Mouse (Mus musculus) heart, embryonic 10.5 days (tissue): ENCODE results near the gene Wnt1. TPM values are rescaled to one million over a fixed set of nuclear protein-coding genes. Genes with fewer than 3 reads are reported as not detected.
A peak's percentile ranks its signal among the peaks of the same experiment; 100 is the strongest.
"Not testable (repeated sequence)": the region's sequence is repeated elsewhere in the genome, so short reads cannot be mapped to it uniquely, and the experiment has no call there.

Experiments
- DNase-seq: peaks from one replicate; pipeline ENCODE4 v3.0.0-alpha.2; 2017; ENCODE audit warnings: low spot score
- H3K27ac ChIP-seq: fragments of 300-500 bp; sonication (generic); 2 replicates; pipeline ENCODE4 v1.5.1; 2016; ENCODE audit warnings: mild to moderate bottlenecking
- H3K27me3 ChIP-seq: fragments of 300-500 bp; sonication (generic); 2 replicates; pipeline ENCODE4 v1.6.1; 2016; ENCODE audit warnings: mild to moderate bottlenecking; ENCODE audit not compliant: poor library complexity, insufficient read depth, severe bottlenecking
- H3K36me3 ChIP-seq: fragments of 300-500 bp; sonication (generic); 2 replicates; pipeline ENCODE4 v1.6.1; 2016; ENCODE audit warnings: mild to moderate bottlenecking, moderate library complexity
- H3K4me1 ChIP-seq: fragments of 300-500 bp; sonication (generic); 2 replicates; pipeline ENCODE4 v1.6.1; 2016; ENCODE audit warnings: mild to moderate bottlenecking
- H3K4me3 ChIP-seq: fragments of 300-500 bp; sonication (generic); 2 replicates; pipeline ENCODE4 v1.5.1; 2016; ENCODE audit warnings: mild to moderate bottlenecking, moderate library complexity
- H3K9me3 ChIP-seq: fragments of 300-500 bp; sonication (generic); 2 replicates; pipeline ENCODE4 v1.6.1; 2016; ENCODE audit warnings: mild to moderate bottlenecking, moderate library complexity
- WGBS: fragments of 180-500 bp; shearing (Covaris S2); methylation state at CpG from one replicate; pipeline ENCODE4 v1.1.7; 2016; 5-methylcytosine and 5-hydroxymethylcytosine counted together
- polyA plus RNA-seq: library from polyadenylated mRNA; unstranded; fragments of >200 nt; fragmentation: Nextera tagmentation; extraction: Ambion mirVana; gene quantifications from 2 replicates; pipeline ENCODE4 v1.2.1, GENCODE M21; 2016

The Wnt1 gene
- not detected in 2 replicates for polyA plus RNA-seq

- no peak within 1 kb of the TSS for H3K27ac ChIP-seq
- H3K27me3 ChIP-seq, result peaks cover 100% of the 10 kb centered on the region
- peaks cover 39% of the 10 kb centered on the region for H3K4me1 ChIP-seq
- WGBS, result 4% methylated on average over 51 of the region's 51 CpGs
- H3K4me3 ChIP-seq, result peak within 1 kb of the TSS; percentile 39
- H3K9me3 ChIP-seq, result no peaks in the 10 kb centered on the region
- H3K36me3 ChIP-seq, result no peaks in the 10 kb centered on the region
- no peak for DNase-seq
Measured at GRCm38 (mm10) chr15:98789661-98790535, at the start of gene Wnt1. Wnt1 (plus strand) TSS chr15:98789857.

- peaks cover 84% of the 10 kb centered on the region for H3K36me3 ChIP-seq
Measured at GRCm38 (mm10) chr15:98740219-98740618, 49.4 kb upstream of the Wnt1 start.

GRCm38 (mm10) chr15:98742766-98743428 is 46.8 kb upstream of the Wnt1 start:
- no peaks in the 10 kb centered on the region for H3K27me3 ChIP-seq
- H3K36me3 ChIP-seq, result peaks cover 62% of the 10 kb centered on the region
- no peak for DNase-seq
- no peak overlapping the region for H3K4me3 ChIP-seq
- H3K9me3 ChIP-seq, result no peaks in the 10 kb centered on the region
- no peak overlapping the region for H3K27ac ChIP-seq
- WGBS, result 82% methylated on average over 8 of the region's 8 CpGs
- peaks cover 18% of the 10 kb centered on the region for H3K4me1 ChIP-seq

More at GRCm38 (mm10) chr15:98740219-98740618, 49.4 kb upstream of the Wnt1 start:
- DNase-seq, result no peak
- H3K27ac ChIP-seq, result no peak overlapping the region
- WGBS, result 86% methylated on average over 8 of the region's 8 CpGs
- H3K27me3 ChIP-seq, result no peaks in the 10 kb centered on the region
- no peaks in the 10 kb centered on the region for H3K9me3 ChIP-seq
- peaks cover 14% of the 10 kb centered on the region for H3K4me1 ChIP-seq
- no peak overlapping the region for H3K4me3 ChIP-seq

GRCm38 (mm10) chr15:98743863-98744262 is 45.8 kb upstream of the Wnt1 start:
- H3K36me3 ChIP-seq, result peaks cover 53% of the 10 kb centered on the region
- WGBS, result 85% methylated on average over 3 of the region's 3 CpGs
- H3K9me3 ChIP-seq, H3K27me3 ChIP-seq, DNase-seq, H3K4me3 ChIP-seq, H3K27ac ChIP-seq: not testable (repeated sequence)
- peaks cover 18% of the 10 kb centered on the region for H3K4me1 ChIP-seq

GRCm38 (mm10) chr15:98746344-98746965 is 43.2 kb upstream of the Wnt1 start:
- Histone ChIP-seq H3K27ac (no peak overlapping the region), H3K4me3 (no peak overlapping the region), H3K4me1 (peaks cover 18% of the 10 kb centered on the region), H3K9me3 (no peaks in the 10 kb centered on the region), H3K27me3 (no peaks in the 10 kb centered on the region), H3K36me3 (peaks cover 42% of the 10 kb centered on the region)
- WGBS, result 76% methylated on average over 10 of the region's 10 CpGs
- DNase-seq, result no peak

- H3K4me3 ChIP-seq, result no peak overlapping the region
- H3K9me3 ChIP-seq, result no peaks in the 10 kb centered on the region
- WGBS, result 87% methylated on average over 6 of the region's 6 CpGs
- H3K27me3 ChIP-seq, result no peaks in the 10 kb centered on the region
- peaks cover 18% of the 10 kb centered on the region for H3K4me1 ChIP-seq
- no peak overlapping the region for H3K27ac ChIP-seq
- peaks cover 35% of the 10 kb centered on the region for H3K36me3 ChIP-seq
- no peak for DNase-seq
Measured at GRCm38 (mm10) chr15:98747296-98747695, 42.4 kb upstream of the Wnt1 start.

GRCm38 (mm10) chr15:98749093-98749492 is 40.6 kb upstream of the Wnt1 start:
- H3K27me3 ChIP-seq, result no peaks in the 10 kb centered on the region
- H3K4me1 ChIP-seq, result peaks cover 22% of the 10 kb centered on the region
- 91% methylated on average over 2 of the region's 2 CpGs for WGBS
- H3K36me3 ChIP-seq, result peaks cover 21% of the 10 kb centered on the region
- H3K9me3 ChIP-seq, result no peaks in the 10 kb centered on the region
- no peak overlapping the region for H3K4me3 ChIP-seq
- DNase-seq, result no peak
- H3K27ac ChIP-seq, result no peak overlapping the region

- peaks cover 35% of the 10 kb centered on the region for H3K36me3 ChIP-seq
- no peak for DNase-seq
- no peaks in the 10 kb centered on the region for H3K27me3 ChIP-seq
- H3K4me3 ChIP-seq, result no peak overlapping the region
- H3K27ac ChIP-seq, result no peak overlapping the region
- H3K9me3 ChIP-seq, result no peaks in the 10 kb centered on the region
- WGBS, result 65% methylated on average over 8 of the region's 8 CpGs
- H3K4me1 ChIP-seq, result peaks cover 7% of the 10 kb centered on the region
Measured at GRCm38 (mm10) chr15:98753021-98753423, 36.6 kb upstream of the Wnt1 start.

GRCm38 (mm10) chr15:98754125-98754524 is 35.5 kb upstream of the Wnt1 start:
- WGBS, result 63% methylated on average over 2 of the region's 2 CpGs
- Histone ChIP-seq H3K4me1 (peaks cover 7% of the 10 kb centered on the region), H3K27ac (no peak overlapping the region), H3K36me3 (peaks cover 46% of the 10 kb centered on the region), H3K27me3 (no peaks in the 10 kb centered on the region), H3K9me3 (no peaks in the 10 kb centered on the region), H3K4me3 (no peak overlapping the region)
- no peak for DNase-seq

GRCm38 (mm10) chr15:98762201-98762621 is 27.4 kb upstream of the Wnt1 start:
- peak; percentile 88 for DNase-seq
- H3K27me3 ChIP-seq, result peaks cover 32% of the 10 kb centered on the region
- H3K27ac ChIP-seq, result peak overlapping the region; percentile 92
- no peaks in the 10 kb centered on the region for H3K9me3 ChIP-seq
- H3K4me3 ChIP-seq, result peak overlapping the region; percentile 96
- WGBS, result under 1% methylated on average over 24 of the region's 24 CpGs
- peaks cover 15% of the 10 kb centered on the region for H3K4me1 ChIP-seq
- H3K36me3 ChIP-seq, result peaks cover 33% of the 10 kb centered on the region

- H3K27me3 ChIP-seq, result peaks cover 33% of the 10 kb centered on the region
- H3K4me1 ChIP-seq, result peaks cover 15% of the 10 kb centered on the region
- H3K36me3 ChIP-seq, result peaks cover 30% of the 10 kb centered on the region
- H3K4me3 ChIP-seq, result peak within 1 kb of the TSS; percentile 96
- under 1% methylated on average over 76 of the region's 76 CpGs for WGBS
- H3K27ac ChIP-seq, result peak within 1 kb of the TSS; percentile 92
- DNase-seq, result peak; percentile 96
- H3K9me3 ChIP-seq, result no peaks in the 10 kb centered on the region
Measured at GRCm38 (mm10) chr15:98762670-98763529, 26.8 kb upstream of the Wnt1 start, which contains the start of gene Arf3. Arf3 (minus strand) TSS chr15:98763214.

- WGBS, result 73% methylated on average over 4 of the region's 4 CpGs
- Histone ChIP-seq H3K36me3 (peaks cover 4% of the 10 kb centered on the region; the same call in 1 of the 2 replicates), H3K4me3 (no peak overlapping the region), H3K9me3 (no peaks in the 10 kb centered on the region), H3K27ac (no peak overlapping the region), H3K27me3 (peaks cover 63% of the 10 kb centered on the region), H3K4me1 (peaks cover 14% of the 10 kb centered on the region)
- DNase-seq, result no peak
Measured at GRCm38 (mm10) chr15:98765929-98766328, 23.7 kb upstream of the Wnt1 start.
